Mouse (Mus musculus): ENCODE measurements around the gene Map2k6. TPM values are rescaled to one million over a fixed set of nuclear protein-coding genes. Genes with fewer than 3 reads are reported as not detected.

Gene Map2k6
- polyA plus RNA-seq, 1 experiment from 2014 or later: 7.1 TPM

GRCm38 (mm10) chr11:110477961-110478869 is 79.3 kb downstream of the Map2k6 start:
- no peak overlapping the region for H3K9ac ChIP-seq
- no peak overlapping the region for H3K27ac ChIP-seq
- H3K27me3 ChIP-seq (replicated peaks): no peaks in the 10 kb centered on the region
- H3K4me2 ChIP-seq: peak overlapping the region; percentile 67
- 79% methylated on average over 18 of the region's 18 CpGs for WGBS (ENCODE audit: insufficient replicate concordance)
- no peaks in the 10 kb centered on the region for H3K36me3 ChIP-seq
- H3K4me1 ChIP-seq: peaks cover 60% of the 10 kb centered on the region
- no peaks in the 10 kb centered on the region for H3K9me3 ChIP-seq (replicated peaks)
- no peak for ATAC-seq
- peak overlapping the region; percentile 41; the same call in 1 of the 2 replicates for H3K4me3 ChIP-seq

- peak; percentile 29; the same call in 1 of the 2 replicates for ATAC-seq
Measured at GRCm38 (mm10) chr11:110478978-110479384, 80.1 kb downstream of the Map2k6 start.

GRCm38 (mm10) chr11:110481406-110481805 is 82.5 kb downstream of the Map2k6 start:
- ATAC-seq: no peak
- Histone ChIP-seq H3K27me3 (replicated peaks) (no peaks in the 10 kb centered on the region), H3K36me3 (no peaks in the 10 kb centered on the region), H3K4me1 (peaks cover 48% of the 10 kb centered on the region), H3K27ac (no peak overlapping the region), H3K9ac (no peak overlapping the region), H3K4me2 (no peak overlapping the region), H3K4me3 (no peak overlapping the region), H3K9me3 (replicated peaks) (no peaks in the 10 kb centered on the region)
- 66% methylated on average over 2 of the region's 2 CpGs for WGBS (ENCODE audit: insufficient replicate concordance)

More at GRCm38 (mm10) chr11:110478978-110479384, 80.1 kb downstream of the Map2k6 start:
- 3% methylated on average over 5 of the region's 6 CpGs for whole genome bisulfite sequencing (ENCODE audit: insufficient replicate concordance)
- no peaks in the 10 kb centered on the region for H3K9me3 ChIP-seq (replicated peaks)
- H3K4me1 ChIP-seq: peaks cover 60% of the 10 kb centered on the region
- peak overlapping the region; percentile 57 for H3K9ac ChIP-seq
- no peaks in the 10 kb centered on the region for H3K36me3 ChIP-seq
- H3K4me3 ChIP-seq: peak overlapping the region; percentile 41
- H3K27ac ChIP-seq: no peak overlapping the region
- H3K27me3 ChIP-seq (replicated peaks): no peaks in the 10 kb centered on the region
- H3K4me2 ChIP-seq: peak overlapping the region; percentile 67

- Histone ChIP-seq H3K27ac (0 out of 2 replicates have a peak overlapping the region, but pooled peaks have one; percentile 6), H3K9me3 (replicated peaks) (no peaks in the 10 kb centered on the region), H3K36me3 (0 out of 2 replicates have a peak, but pooled peaks cover 2% of the 10 kb centered on the region), H3K9ac (no peak overlapping the region), H3K4me3 (no peak overlapping the region), H3K4me1 (peaks cover 40% of the 10 kb centered on the region), H3K27me3 (replicated peaks) (no peaks in the 10 kb centered on the region), H3K4me2 (no peak overlapping the region)
- ATAC-seq: no peak
- 79% methylated on average over 8 of the region's 8 CpGs for WGBS (ENCODE audit: insufficient replicate concordance)
Measured at GRCm38 (mm10) chr11:110482176-110482575, 83.3 kb downstream of the Map2k6 start.

- no peaks in the 10 kb centered on the region for H3K27me3 ChIP-seq (replicated peaks)
- H3K9ac ChIP-seq: no peak overlapping the region
- H3K4me1 ChIP-seq: peaks cover 36% of the 10 kb centered on the region
- no peak overlapping the region for H3K4me3 ChIP-seq
- no peaks in the 10 kb centered on the region for H3K9me3 ChIP-seq (replicated peaks)
- H3K27ac ChIP-seq: no peak overlapping the region
- H3K36me3 ChIP-seq: 0 out of 2 replicates have a peak, but pooled peaks cover 2% of the 10 kb centered on the region
- WGBS (ENCODE audit: insufficient replicate concordance): 76% methylated on average over 4 of the region's 4 CpGs
- no peak for ATAC-seq
- H3K4me2 ChIP-seq: no peak overlapping the region
Measured at GRCm38 (mm10) chr11:110482649-110483048, 83.7 kb downstream of the Map2k6 start.

GRCm38 (mm10) chr11:110483165-110483564 is 84.2 kb downstream of the Map2k6 start:
- Histone ChIP-seq H3K4me1 (peaks cover 31% of the 10 kb centered on the region), H3K4me2 (no peak overlapping the region), H3K9ac (no peak overlapping the region), H3K9me3 (replicated peaks) (no peaks in the 10 kb centered on the region), H3K27ac (no peak overlapping the region), H3K36me3 (0 out of 2 replicates have a peak, but pooled peaks cover 2% of the 10 kb centered on the region), H3K27me3 (replicated peaks) (no peaks in the 10 kb centered on the region), H3K4me3 (no peak overlapping the region)
- peak; percentile 66 for ATAC-seq
- WGBS (ENCODE audit: insufficient replicate concordance): 20% methylated on average over 6 of the region's 6 CpGs

GRCm38 (mm10) chr11:110484426-110484825 is 85.5 kb downstream of the Map2k6 start:
- 0 out of 2 replicates have a peak, but pooled peaks cover 2% of the 10 kb centered on the region for H3K36me3 ChIP-seq
- H3K27me3 ChIP-seq (replicated peaks): no peaks in the 10 kb centered on the region
- no peak overlapping the region for H3K9ac ChIP-seq
- no peak overlapping the region for H3K4me2 ChIP-seq
- H3K27ac ChIP-seq: no peak overlapping the region
- H3K9me3 ChIP-seq (replicated peaks): no peaks in the 10 kb centered on the region
- no peak for ATAC-seq
- H3K4me3 ChIP-seq: no peak overlapping the region
- WGBS (ENCODE audit: insufficient replicate concordance): 87% methylated on average over 1 of the region's 1 CpGs
- peaks cover 18% of the 10 kb centered on the region for H3K4me1 ChIP-seq

GRCm38 (mm10) chr11:110485081-110485480 is 86.2 kb downstream of the Map2k6 start:
- WGBS (ENCODE audit: insufficient replicate concordance): 72% methylated on average over 6 of the region's 6 CpGs
- H3K27ac ChIP-seq: no peak overlapping the region
- H3K27me3 ChIP-seq (replicated peaks): no peaks in the 10 kb centered on the region
- no peak for ATAC-seq
- H3K4me1 ChIP-seq: peaks cover 11% of the 10 kb centered on the region; the same call in 1 of the 2 replicates
- H3K36me3 ChIP-seq: 0 out of 2 replicates have a peak, but pooled peaks cover 2% of the 10 kb centered on the region
- H3K9ac ChIP-seq: no peak overlapping the region
- no peak overlapping the region for H3K4me3 ChIP-seq
- H3K9me3 ChIP-seq (replicated peaks): no peaks in the 10 kb centered on the region
- H3K4me2 ChIP-seq: no peak overlapping the region

- no peaks in the 10 kb centered on the region for H3K27me3 ChIP-seq (replicated peaks)
- 79% methylated on average over 6 of the region's 6 CpGs for WGBS (ENCODE audit: insufficient replicate concordance)
- H3K4me1 ChIP-seq: peaks cover 4% of the 10 kb centered on the region; the same call in 1 of the 2 replicates
- H3K36me3 ChIP-seq: peaks cover 13% of the 10 kb centered on the region
- no peak overlapping the region for H3K4me2 ChIP-seq
- no peak overlapping the region for H3K27ac ChIP-seq
- no peak overlapping the region for H3K9ac ChIP-seq
- ATAC-seq: no peak
- no peaks in the 10 kb centered on the region for H3K9me3 ChIP-seq (replicated peaks)
- no peak overlapping the region for H3K4me3 ChIP-seq
Measured at GRCm38 (mm10) chr11:110487796-110488195, 88.9 kb downstream of the Map2k6 start.

- WGBS (ENCODE audit: insufficient replicate concordance): 76% methylated on average over 7 of the region's 7 CpGs
Measured at GRCm38 (mm10) chr11:110488301-110488700, 89.4 kb downstream of the Map2k6 start.

GRCm38 (mm10) chr11:110495323-110496060 is 96.6 kb downstream of the Map2k6 start:
- Histone ChIP-seq H3K36me3 (peaks cover 39% of the 10 kb centered on the region), H3K4me3 (no peak overlapping the region), H3K4me1 (peaks cover 12% of the 10 kb centered on the region), H3K9me3 (replicated peaks) (no peaks in the 10 kb centered on the region), H3K27ac (no peak overlapping the region), H3K27me3 (replicated peaks) (no peaks in the 10 kb centered on the region), H3K9ac (no peak overlapping the region), H3K4me2 (no peak overlapping the region)
- 65% methylated on average over 4 of the region's 4 CpGs for WGBS (ENCODE audit: insufficient replicate concordance)
- no peak for ATAC-seq

More at GRCm38 (mm10) chr11:110488301-110488700, 89.4 kb downstream of the Map2k6 start:
- no peak for ATAC-seq
- H3K27me3 ChIP-seq (replicated peaks): no peaks in the 10 kb centered on the region
- H3K9me3 ChIP-seq (replicated peaks): no peaks in the 10 kb centered on the region
- H3K27ac ChIP-seq: no peak overlapping the region
- H3K9ac ChIP-seq: no peak overlapping the region
- H3K36me3 ChIP-seq: peaks cover 18% of the 10 kb centered on the region
- no peak overlapping the region for H3K4me2 ChIP-seq
- H3K4me3 ChIP-seq: no peak overlapping the region
- no peaks in the 10 kb centered on the region for H3K4me1 ChIP-seq
